Mouse (Mus musculus): ENCODE measurements around the gene Sh2d3c.

- TF ChIP-seq POLR2A (IDR thresholded peaks at IDR 0.05; ENCODE audit: borderline replicate concordance, extremely low read depth, insufficient read depth, insufficient read length, poor library complexity, severe bottlenecking) (no peak), CTCF (IDR thresholded peaks at IDR 0.05; ENCODE audit: borderline replicate concordance, extremely low read depth, insufficient read depth, insufficient read length) (no peak)
These were observed 13.9 kb upstream of the Sh2d3c start for GRCm38 (mm10) chr2:32706971-32707370.
